ENCODE assay signal across 9 mouse cellular contexts in genomic region chr1:93506944-93507676, GRCm38 (mm10). TPM values are rescaled to one million over a fixed set of nuclear protein-coding genes. Genes with fewer than 3 reads are reported as not detected.
DNase-seq lines count a peak whose midpoint lies in the region; ATAC-seq lines count a peak whose summit lies in the region.
"Had no signal": no experiment of that assay in that cellular context is flagged by ENCODE, and none has a peak within 500 bp of the region (broad histone marks: within the 10 kb centered on the region; RNA-seq: fewer than 3 reads in every experiment).

No protein-coding gene starts in this region.

- H3K4me1 ChIP-seq in neural tube, embryonic 14.5 days (ENCODE audit: control insufficient read depth, insufficient read depth, low read length) = peaks cover 4% of the 10 kb centered on the region; the same call in 1 of the 2 replicates

- intact Hi-C loops in left cerebral cortex, postnatal 25 days (cut with DNase I) = loop anchor here (5.0 to 10.0 kb wide), 3 partner anchors 65 to 382 kb away; no protein-coding TSS in a partner anchor
- intact Hi-C loops in left cerebral cortex, postnatal 4 days (cut with DNase I) = loop anchor here (10.0 kb wide), 2 partner anchors 152 to 268 kb away; no protein-coding TSS in a partner anchor

- no peak overlapping the region for H3K4me2 ChIP-seq in neural tube, embryonic 14.5 days (ENCODE audit: low read depth, low read length)

- DNase-seq in cerebellum, adult 18-20 months = peak; percentile 14 to 20
- DNase-seq in cerebellum, adult 11 months = no peak
- DNase-seq in left cerebral cortex, postnatal 25 days (ENCODE audit: low spot score in 2 of 2) = peak; percentile 3 to 39
- DNase-seq in left cerebral cortex, adult 11 months (ENCODE audit: low spot score) = no peak
- peak; percentile 81 for DNase-seq in embryo, embryonic 10 days (ENCODE audit: low spot score)
- DNase-seq in left cerebral cortex, postnatal 4 days = peak; percentile 13
- DNase-seq in urinary bladder, postnatal 36 days (ENCODE audit: low spot score in 2 of 2) = no peak

- no peaks in the 10 kb centered on the region for H3K27me3 ChIP-seq in neural tube, embryonic 14.5 days (ENCODE audit: control insufficient read depth, insufficient read depth, low read length)
- H3K27me3 ChIP-seq: Patski had no signal

- H3K36me3 ChIP-seq in neural tube, embryonic 14.5 days (ENCODE audit: control insufficient read depth, insufficient read depth, low read length) = peaks cover 25% of the 10 kb centered on the region

- ATAC-seq in neural tube, embryonic 14.5 days (ENCODE audit: low read depth) = peak; percentile 66; the same call in 1 of the 2 replicates
- ATAC-seq: Patski had no signal

- H3K27ac ChIP-seq in neural tube, embryonic 14.5 days (ENCODE audit: low read depth, low read length) = no peak overlapping the region

- no peaks in the 10 kb centered on the region for H3K9me3 ChIP-seq in neural tube, embryonic 14.5 days (ENCODE audit: control insufficient read depth, low read length)

- no peak overlapping the region for H3K9ac ChIP-seq in neural tube, embryonic 14.5 days (replicated peaks; ENCODE audit: low read depth, low read length)

- WGBS in neural tube, embryonic 14.5 days = 53% methylated on average over 10 of the region's 10 CpGs

- H3K4me3 ChIP-seq in neural tube, embryonic 14.5 days (ENCODE audit: low read depth, low read length) = no peak overlapping the region

RNA-seq across cellular contexts. Expression of gene Farp2, which starts 4.8 kb away (rescaled TPM):
- 10 to 100 TPM; 10.8 to 13.3 TPM for total RNA-seq in left cerebral cortex, postnatal 25 days (2021)
- total RNA-seq in left cerebral cortex, postnatal 4 days (2021) = 1 to 10 TPM; 8.7 to 8.9 TPM
- 5.5 and 5.7 TPM in 2 replicates for polyA plus RNA-seq in neural tube, embryonic 14.5 days (2014; fragmentation: Nextera tagmentation; extraction: Ambion mirVana)

RNA-seq across cellular contexts. Expression of gene Hdlbp, which starts 28.5 kb away (rescaled TPM):
- total RNA-seq in left cerebral cortex, postnatal 25 days (2021) = 100 to 1,000 TPM; 162 to 171 TPM
- total RNA-seq in left cerebral cortex, postnatal 4 days (2021) = 100 to 1,000 TPM; 123 to 124 TPM
- 61.6 and 77.7 TPM in 2 replicates for polyA plus RNA-seq in neural tube, embryonic 14.5 days (2014; fragmentation: Nextera tagmentation; extraction: Ambion mirVana)

Comparison
In these comparisons a context has a peak if more than half of its experiments do, and no peak if none do; other contexts are left out.
1. DNase-seq: peak in cerebellum, adult 18-20 months (2 of 2), left cerebral cortex, postnatal 25 days (2 of 2), embryo, embryonic 10 days (single experiment) and left cerebral cortex, postnatal 4 days (single experiment); none in cerebellum, adult 11 months (single experiment), left cerebral cortex, adult 11 months (single experiment) and urinary bladder, postnatal 36 days (0 of 2).